In genomic region chr9:103709694-103710093, GRCm38 (mm10) we compare ENCODE assay signal across 18 mouse cellular contexts. TPM values are rescaled to one million over a fixed set of nuclear protein-coding genes. Genes with fewer than 3 reads are reported as not detected.
DNase-seq lines count a peak whose midpoint lies in the region; ATAC-seq and TF ChIP-seq lines count a peak whose summit lies in the region.
"Had no signal": no experiment of that assay in that cellular context is flagged by ENCODE, and none has a peak within 500 bp of the region (broad histone marks: within the 10 kb centered on the region; RNA-seq: fewer than 3 reads in every experiment).

No protein-coding gene starts in this region.

- WGBS in limb, embryonic 14.5 days: 42% methylated on average over 3 of the region's 3 CpGs
- 49% methylated on average over 3 of the region's 3 CpGs for WGBS in limb, embryonic 10.5 days
- 36% methylated on average over 3 of the region's 3 CpGs for WGBS in embryonic facial prominence, embryonic 15.5 days

- H3K4me2 ChIP-seq in limb, embryonic 14.5 days (replicated peaks; ENCODE audit: low read depth, low read length, severe bottlenecking): no peak overlapping the region
- no peak overlapping the region for H3K4me2 ChIP-seq in embryonic facial prominence, embryonic 15.5 days (replicated peaks)
- H3K4me2 ChIP-seq: heart, embryonic 11.5 days; hindbrain, embryonic 13.5 days; intestine, embryonic 15.5 days; liver, embryonic 12.5 days; neural tube, embryonic 12.5 days had no signal

- no peak for ATAC-seq in limb, embryonic 14.5 days (ENCODE audit: low FRiP score, low read depth)
- peak; percentile 54 for ATAC-seq in embryonic facial prominence, embryonic 15.5 days (ENCODE audit: insufficient number of reproducible peaks, low FRiP score, low TSS enrichment, low read depth)
- ATAC-seq: forebrain, embryonic 16.5 days; intestine, embryonic 15.5 days; liver, embryonic 12.5 days; midbrain, embryonic 16.5 days had no signal

- no peaks in the 10 kb centered on the region for H3K27me3 ChIP-seq in limb, embryonic 14.5 days (ENCODE audit: control insufficient read depth, insufficient read depth, low read length)
- no peaks in the 10 kb centered on the region for H3K27me3 ChIP-seq in limb, embryonic 10.5 days (ENCODE audit: low read depth, poor library complexity, severe bottlenecking)
- H3K27me3 ChIP-seq in embryonic facial prominence, embryonic 15.5 days: no peaks in the 10 kb centered on the region
- H3K27me3 ChIP-seq: hindbrain, embryonic 13.5 days; intestine, embryonic 15.5 days; liver, embryonic 12.5 days; neural tube, embryonic 12.5 days had no signal

- no peak overlapping the region for H3K9ac ChIP-seq in limb, embryonic 14.5 days (ENCODE audit: low read depth, low read length, severe bottlenecking)
- H3K9ac ChIP-seq in embryonic facial prominence, embryonic 15.5 days: no peak overlapping the region
- H3K9ac ChIP-seq: hindbrain, embryonic 13.5 days; intestine, embryonic 15.5 days; liver, embryonic 12.5 days; neural tube, embryonic 12.5 days had no signal

- H3K36me3 ChIP-seq in limb, embryonic 14.5 days (ENCODE audit: control insufficient read depth, insufficient read depth, low read length): no peaks in the 10 kb centered on the region
- peaks cover 3% of the 10 kb centered on the region; the same call in 1 of the 2 replicates for H3K36me3 ChIP-seq in limb, embryonic 10.5 days
- no peaks in the 10 kb centered on the region for H3K36me3 ChIP-seq in embryonic facial prominence, embryonic 15.5 days
- H3K36me3 ChIP-seq: hindbrain, embryonic 13.5 days; intestine, embryonic 15.5 days; liver, embryonic 12.5 days; neural tube, embryonic 12.5 days had no signal

- peak; percentile 73 for DNase-seq in heart, adult 11 months
- DNase-seq in heart, adult 9 months (ENCODE audit: low spot score in 2 of 2): no peak
- DNase-seq in limb, embryonic 14.5 days (ENCODE audit: low spot score): peak; percentile 14
- no peak for DNase-seq in limb, embryonic 10.5 days (ENCODE audit: low spot score)
- DNase-seq in mesoderm, embryonic 11.5 days (ENCODE audit: low read depth, low spot score): peak; percentile 41
- DNase-seq in thymus, adult 18-20 months: no peak
- DNase-seq: adrenal gland, postnatal 10 days; gastrocnemius, postnatal 10 days; right cerebral cortex, postnatal 4 days had no signal

- H3K4me3 ChIP-seq in limb, embryonic 14.5 days (replicated peaks; ENCODE audit: low read length): no peak overlapping the region
- no peak overlapping the region for H3K4me3 ChIP-seq in limb, embryonic 10.5 days
- H3K4me3 ChIP-seq in embryonic facial prominence, embryonic 15.5 days (replicated peaks): no peak overlapping the region
- H3K4me3 ChIP-seq: hindbrain, embryonic 13.5 days; intestine, embryonic 15.5 days; liver, embryonic 12.5 days; neural tube, embryonic 12.5 days had no signal

- H3K9me3 ChIP-seq in limb, embryonic 14.5 days (ENCODE audit: control insufficient read depth, low read length): no peaks in the 10 kb centered on the region
- no peaks in the 10 kb centered on the region for H3K9me3 ChIP-seq in limb, embryonic 10.5 days (replicated peaks)
- H3K9me3 ChIP-seq in embryonic facial prominence, embryonic 15.5 days (replicated peaks): no peaks in the 10 kb centered on the region
- H3K9me3 ChIP-seq: hindbrain, embryonic 13.5 days; intestine, embryonic 15.5 days; liver, embryonic 12.5 days; neural tube, embryonic 12.5 days had no signal

- H3K4me1 ChIP-seq in limb, embryonic 14.5 days (ENCODE audit: control insufficient read depth, insufficient read depth, low read length): peaks cover 7% of the 10 kb centered on the region
- peaks cover 9% of the 10 kb centered on the region for H3K4me1 ChIP-seq in limb, embryonic 10.5 days
- no peaks in the 10 kb centered on the region for H3K4me1 ChIP-seq in embryonic facial prominence, embryonic 15.5 days
- H3K4me1 ChIP-seq: intestine, embryonic 15.5 days; liver, embryonic 12.5 days had no signal

- no peak for TF ChIP-seq POLR2A in limb, embryonic 14.5 days (IDR thresholded peaks at IDR 0.05; ENCODE audit: borderline replicate concordance, extremely low read depth, insufficient read depth, insufficient read length)

- H3K27ac ChIP-seq in limb, embryonic 14.5 days (replicated peaks; ENCODE audit: low read depth, low read length): no peak overlapping the region
- no peak overlapping the region for H3K27ac ChIP-seq in limb, embryonic 10.5 days
- no peak overlapping the region for H3K27ac ChIP-seq in embryonic facial prominence, embryonic 15.5 days (replicated peaks)
- H3K27ac ChIP-seq: hindbrain, embryonic 13.5 days; intestine, embryonic 15.5 days; liver, embryonic 12.5 days; macrophage; neural tube, embryonic 12.5 days had no signal

RNA-seq across cellular contexts. Expression of gene Tmem108, which starts 51.9 kb away (rescaled TPM):
- polyA plus RNA-seq in limb, embryonic 14.5 days (2012; rRNA removed): 8.9 and 12.6 TPM in 2 replicates
- 14.0 and 14.8 TPM in 2 replicates for polyA plus RNA-seq in limb, embryonic 14.5 days (2014; fragmentation: Nextera tagmentation; extraction: Ambion mirVana)
- 11.5 and 16.0 TPM in 2 replicates for polyA plus RNA-seq in limb, embryonic 10.5 days (2016; fragmentation: Nextera tagmentation; extraction: Ambion mirVana)
- polyA plus RNA-seq in embryonic facial prominence, embryonic 15.5 days (2015; fragmentation: Nextera tagmentation; extraction: Ambion mirVana): 8.4 and 8.5 TPM in 2 replicates
- polyA plus RNA-seq: macrophage had no signal

Comparison
In these comparisons a context has a peak if more than half of its experiments do, and no peak if none do; other contexts are left out.
1. DNase-seq: peak in heart, adult 11 months (single experiment), limb, embryonic 14.5 days (single experiment) and mesoderm, embryonic 11.5 days (single experiment); none in heart, adult 9 months (0 of 2), limb, embryonic 10.5 days (single experiment) and thymus, adult 18-20 months (0 of 2).